Mouse (Mus musculus) neural tube, embryonic 13.5 days (tissue): ENCODE measurements around the gene Asgr1. TPM values are rescaled to one million over a fixed set of nuclear protein-coding genes. Genes with fewer than 3 reads are reported as not detected.
A peak's percentile ranks its signal among the peaks of the same experiment; 100 is the strongest.

Source experiments
- ATAC-seq: fragments of 200-750 bp; cut with Nextera tagmentation; 2 replicates; pipeline ENCODE4 v1.8.0; 2017; ENCODE audit warnings: low read depth, mild to moderate bottlenecking, moderate TSS enrichment, moderate library complexity
- H3K27ac ChIP-seq: fragments of 300-500 bp; sonication (generic); replicated peaks from 2 replicates; pipeline ENCODE4 v1.5.1; 2015; ENCODE audit warnings: moderate library complexity, mild to moderate bottlenecking, inconsistent platforms
- H3K27me3 ChIP-seq: fragments of 300-500 bp; sonication (generic); 2 replicates; pipeline ENCODE4 v1.6.1; 2015; ENCODE audit warnings: mild to moderate bottlenecking, inconsistent platforms
- H3K36me3 ChIP-seq: fragments of 300-500 bp; sonication (generic); 2 replicates; pipeline ENCODE4 v1.6.1; 2015; ENCODE audit warnings: mild to moderate bottlenecking, inconsistent platforms
- H3K4me1 ChIP-seq: fragments of 300-500 bp; sonication (generic); replicated peaks from 2 replicates; pipeline ENCODE4 v1.6.1; 2015; ENCODE audit warnings: inconsistent platforms
- H3K4me2 ChIP-seq: fragments of 300-500 bp; sonication (generic); 2 replicates; pipeline ENCODE4 v1.6.1; 2015; ENCODE audit warnings: inconsistent platforms, mild to moderate bottlenecking, moderate library complexity
- H3K4me3 ChIP-seq: fragments of 300-500 bp; sonication (generic); 2 replicates; pipeline ENCODE4 v1.5.1; 2015; ENCODE audit warnings: mild to moderate bottlenecking, inconsistent platforms
- H3K9ac ChIP-seq: fragments of 300-500 bp; sonication (generic); 2 replicates; pipeline ENCODE4 v1.6.1; 2015; ENCODE audit warnings: moderate library complexity, mild to moderate bottlenecking, inconsistent platforms
- H3K9me3 ChIP-seq: fragments of 300-500 bp; sonication (generic); 2 replicates; pipeline ENCODE4 v1.6.1; 2016; ENCODE audit warnings: inconsistent platforms
- WGBS: fragments of 180-500 bp; shearing (Covaris S2); methylation state at CpG from one replicate; pipeline ENCODE4 v1.1.7; 2015; 5-methylcytosine and 5-hydroxymethylcytosine counted together
- polyA plus RNA-seq: library from polyadenylated mRNA; unstranded; fragments of >200 nt; fragmentation: Nextera tagmentation; extraction: Ambion mirVana; gene quantifications from 2 replicates; pipeline ENCODE4 v1.2.1, GENCODE M21; 2015

Asgr1 gene
- polyA plus RNA-seq, 1 experiment from 2014 or later, result 2.6 TPM

GRCm38 (mm10) chr11:70017199-70017767, 36.6 kb upstream of the Asgr1 start:
- H3K4me2 ChIP-seq, result peak overlapping the region; percentile 79
- H3K27me3 ChIP-seq, result no peaks in the 10 kb centered on the region
- H3K9me3 ChIP-seq, result no peaks in the 10 kb centered on the region
- 58% methylated on average over 7 of the region's 7 CpGs for WGBS
- H3K4me1 ChIP-seq, result peaks cover 59% of the 10 kb centered on the region
- peak overlapping the region; percentile 98 for H3K9ac ChIP-seq
- H3K4me3 ChIP-seq, result peak overlapping the region; percentile 79
- peaks cover 20% of the 10 kb centered on the region for H3K36me3 ChIP-seq
- H3K27ac ChIP-seq, result peak overlapping the region; percentile 96
- ATAC-seq, result no peak

GRCm38 (mm10) chr11:70018131-70018990, 35.5 kb upstream of the Asgr1 start:
- peak overlapping the region; percentile 98 for H3K9ac ChIP-seq
- no peaks in the 10 kb centered on the region for H3K27me3 ChIP-seq
- no peak for ATAC-seq
- H3K4me3 ChIP-seq, result peak overlapping the region; percentile 79
- H3K4me1 ChIP-seq, result peaks cover 70% of the 10 kb centered on the region
- peak overlapping the region; percentile 79 for H3K4me2 ChIP-seq
- H3K27ac ChIP-seq, result peak overlapping the region; percentile 96
- no peaks in the 10 kb centered on the region for H3K9me3 ChIP-seq
- WGBS, result 2% methylated on average over 25 of the region's 25 CpGs
- peaks cover 9% of the 10 kb centered on the region for H3K36me3 ChIP-seq

- Histone ChIP-seq H3K36me3 (no peaks in the 10 kb centered on the region), H3K9ac (peak overlapping the region; percentile 98), H3K4me3 (peak overlapping the region; percentile 79), H3K9me3 (no peaks in the 10 kb centered on the region), H3K27ac (peak overlapping the region; percentile 96), H3K27me3 (no peaks in the 10 kb centered on the region), H3K4me2 (peak overlapping the region; percentile 79), H3K4me1 (peaks cover 73% of the 10 kb centered on the region)
- 31% methylated on average over 2 of the region's 2 CpGs for WGBS
- ATAC-seq, result no peak
These were observed 34.3 kb upstream of the Asgr1 start for GRCm38 (mm10) chr11:70019495-70020021.

GRCm38 (mm10) chr11:70020022-70020631, 33.8 kb upstream of the Asgr1 start:
- peaks cover 73% of the 10 kb centered on the region for H3K4me1 ChIP-seq
- 18% methylated on average over 8 of the region's 8 CpGs for WGBS
- H3K9ac ChIP-seq, result peak overlapping the region; percentile 98
- H3K9me3 ChIP-seq, result no peaks in the 10 kb centered on the region
- H3K27ac ChIP-seq, result peak overlapping the region; percentile 96
- peak overlapping the region; percentile 79 for H3K4me2 ChIP-seq
- H3K27me3 ChIP-seq, result no peaks in the 10 kb centered on the region
- H3K4me3 ChIP-seq, result peak overlapping the region; percentile 79
- no peak for ATAC-seq
- no peaks in the 10 kb centered on the region for H3K36me3 ChIP-seq

GRCm38 (mm10) chr11:70020731-70021263, 33.1 kb upstream of the Asgr1 start:
- ATAC-seq, result peak; percentile 76
- H3K9me3 ChIP-seq, result no peaks in the 10 kb centered on the region
- no peaks in the 10 kb centered on the region for H3K36me3 ChIP-seq
- no peaks in the 10 kb centered on the region for H3K27me3 ChIP-seq
- H3K9ac ChIP-seq, result peak overlapping the region; percentile 98
- H3K4me1 ChIP-seq, result peaks cover 80% of the 10 kb centered on the region
- peak overlapping the region; percentile 79 for H3K4me3 ChIP-seq
- WGBS, result 2% methylated on average over 8 of the region's 8 CpGs
- peak overlapping the region; percentile 96 for H3K27ac ChIP-seq
- H3K4me2 ChIP-seq, result peak overlapping the region; percentile 79

- H3K4me1 ChIP-seq, result peaks cover 87% of the 10 kb centered on the region
- WGBS, result 1% methylated on average over 40 of the region's 40 CpGs
- H3K4me2 ChIP-seq, result peak overlapping the region; percentile 79
- peak overlapping the region; percentile 79 for H3K4me3 ChIP-seq
- H3K27ac ChIP-seq, result peak overlapping the region; percentile 96
- peak; percentile 78 for ATAC-seq
- no peaks in the 10 kb centered on the region for H3K36me3 ChIP-seq
- H3K9ac ChIP-seq, result peak overlapping the region; percentile 98
- no peaks in the 10 kb centered on the region for H3K27me3 ChIP-seq
- no peaks in the 10 kb centered on the region for H3K9me3 ChIP-seq
These were observed 32.4 kb upstream of the Asgr1 start for GRCm38 (mm10) chr11:70021264-70022132.

- H3K4me2 ChIP-seq, result peak overlapping the region; percentile 70
- H3K4me1 ChIP-seq, result peaks cover 94% of the 10 kb centered on the region
- 7% methylated on average over 23 of the region's 29 CpGs for WGBS
- no peaks in the 10 kb centered on the region for H3K36me3 ChIP-seq
- ATAC-seq, result no peak
- H3K9me3 ChIP-seq, result no peaks in the 10 kb centered on the region
- H3K27ac ChIP-seq, result peak overlapping the region; percentile 79
- peak overlapping the region; percentile 39 for H3K4me3 ChIP-seq
- H3K27me3 ChIP-seq, result no peaks in the 10 kb centered on the region
- peak overlapping the region; percentile 71 for H3K9ac ChIP-seq
These were observed 30.3 kb upstream of the Asgr1 start for GRCm38 (mm10) chr11:70023481-70024150.

DNA sequence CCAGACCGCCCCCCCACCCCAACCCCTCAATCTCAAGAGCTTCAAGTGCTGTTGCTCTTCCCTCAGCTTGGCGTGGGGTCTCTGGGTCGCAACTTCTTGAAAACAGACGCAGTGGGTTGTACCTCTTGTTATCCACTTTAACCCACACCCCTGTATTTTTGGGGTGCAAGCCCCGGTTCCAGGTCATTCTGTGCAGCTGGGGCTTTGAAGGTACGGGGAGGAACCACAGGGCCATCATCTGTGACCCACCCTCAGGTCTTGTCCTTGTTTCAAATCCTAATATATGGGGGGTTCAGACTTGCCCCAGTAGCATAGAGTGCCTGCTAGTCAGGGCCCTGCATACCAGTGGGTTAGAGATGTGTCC, 29.8 kb upstream of the Asgr1 start:
- Histone ChIP-seq H3K4me2 (peak overlapping the region; percentile 70), H3K4me1 (peaks cover 94% of the 10 kb centered on the region), H3K9me3 (no peaks in the 10 kb centered on the region), H3K9ac (peak overlapping the region; percentile 71), H3K36me3 (no peaks in the 10 kb centered on the region), H3K27ac (peak overlapping the region; percentile 79), H3K27me3 (no peaks in the 10 kb centered on the region), H3K4me3 (peak overlapping the region; percentile 39)
- 14% methylated on average over 6 of the region's 6 CpGs for WGBS
- no peak for ATAC-seq

- WGBS, result 3% methylated on average over 19 of the region's 19 CpGs
- no peaks in the 10 kb centered on the region for H3K27me3 ChIP-seq
- no peak for ATAC-seq
- H3K36me3 ChIP-seq, result peaks cover 15% of the 10 kb centered on the region
- H3K9ac ChIP-seq, result peak overlapping the region; percentile 66
- peaks cover 96% of the 10 kb centered on the region for H3K4me1 ChIP-seq
- H3K9me3 ChIP-seq, result no peaks in the 10 kb centered on the region
- peak overlapping the region; percentile 32 for H3K4me3 ChIP-seq
- H3K27ac ChIP-seq, result peak overlapping the region; percentile 98
- H3K4me2 ChIP-seq, result peak overlapping the region; percentile 66
These were observed 27.2 kb upstream of the Asgr1 start for GRCm38 (mm10) chr11:70026689-70027088.

- H3K9ac ChIP-seq, result peak overlapping the region; percentile 66
- H3K9me3 ChIP-seq, result no peaks in the 10 kb centered on the region
- no peaks in the 10 kb centered on the region for H3K27me3 ChIP-seq
- 40% methylated on average over 9 of the region's 9 CpGs for WGBS
- peaks cover 22% of the 10 kb centered on the region for H3K36me3 ChIP-seq
- peak overlapping the region; percentile 32 for H3K4me3 ChIP-seq
- no peak for ATAC-seq
- peak overlapping the region; percentile 98 for H3K27ac ChIP-seq
- peaks cover 89% of the 10 kb centered on the region for H3K4me1 ChIP-seq
- H3K4me2 ChIP-seq, result peak overlapping the region; percentile 66
These were observed 26.5 kb upstream of the Asgr1 start for GRCm38 (mm10) chr11:70027397-70027796.
